Mouse (Mus musculus) urinary bladder, postnatal 36 days (tissue): ENCODE results near the gene Epo.

Experiments used
- DNase-seq, 2 experiments: peaks; one replicate each; pipeline ENCODE4 v3.0.0; 2022; ENCODE audit warnings: low spot score in 2 of 2, mixed read lengths in 1 of 2

Gene Epo

GRCm38 (mm10) chr5:137476964-137477363 lies 56.1 kb downstream of the Epo start, which contains the start of gene Zan:
Zan (minus strand) TSS chr5:137477064.
- DNase-seq = no peak

GRCm38 (mm10) chr5:137474351-137474750 lies 58.7 kb downstream of the Epo start:
- no peak for DNase-seq

- DNase-seq = no peak
Observed at GRCm38 (mm10) chr5:137472252-137472904, 60.7 kb downstream of the Epo start.

DNA sequence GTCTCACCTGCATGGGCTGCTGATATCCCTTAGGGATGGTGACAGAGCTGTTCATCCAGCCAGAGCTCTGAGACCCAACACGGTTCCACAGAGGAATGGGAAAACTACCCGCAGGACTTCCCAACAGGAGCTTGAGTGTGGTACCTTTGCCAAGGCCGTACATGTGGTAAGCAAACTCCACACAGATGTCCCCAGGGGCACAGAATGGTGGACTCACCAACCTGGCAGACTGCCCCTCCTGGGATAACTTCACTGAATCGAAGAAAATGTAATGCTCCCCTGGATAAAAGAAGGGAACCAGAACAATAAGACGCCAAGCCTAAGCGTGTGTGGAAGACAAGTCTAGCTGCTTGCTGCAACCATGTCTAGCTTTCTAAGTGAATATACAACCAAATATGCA lies 66.1 kb downstream of the Epo start:
- DNase-seq = no peak

- DNase-seq = no peak
Observed at GRCm38 (mm10) chr5:137465049-137465448, 68.0 kb downstream of the Epo start.

- DNase-seq = peak; percentile 4 to 12
Observed at GRCm38 (mm10) chr5:137455866-137456591, 77.0 kb downstream of the Epo start.

DNA sequence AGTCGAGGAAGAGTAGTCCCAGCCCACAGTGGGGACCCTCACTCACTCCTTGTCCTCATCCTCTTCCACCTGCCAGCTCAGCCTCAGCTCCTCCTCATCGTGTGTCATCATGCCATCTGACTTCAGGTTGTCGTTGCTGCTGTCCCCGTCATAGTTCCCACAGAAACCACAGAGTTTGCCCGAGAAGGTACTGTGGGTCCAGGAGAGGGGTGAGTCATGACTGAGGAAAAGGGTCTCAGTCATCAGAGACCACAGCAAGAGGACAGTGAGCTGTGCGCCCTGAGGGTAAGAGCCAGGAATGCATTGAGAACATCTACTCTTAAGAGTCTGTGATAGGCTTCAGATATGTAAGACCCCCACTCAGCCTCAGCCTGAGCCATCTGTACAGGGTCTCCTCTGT lies 77.8 kb downstream of the Epo start:
- no peak for DNase-seq

DNA sequence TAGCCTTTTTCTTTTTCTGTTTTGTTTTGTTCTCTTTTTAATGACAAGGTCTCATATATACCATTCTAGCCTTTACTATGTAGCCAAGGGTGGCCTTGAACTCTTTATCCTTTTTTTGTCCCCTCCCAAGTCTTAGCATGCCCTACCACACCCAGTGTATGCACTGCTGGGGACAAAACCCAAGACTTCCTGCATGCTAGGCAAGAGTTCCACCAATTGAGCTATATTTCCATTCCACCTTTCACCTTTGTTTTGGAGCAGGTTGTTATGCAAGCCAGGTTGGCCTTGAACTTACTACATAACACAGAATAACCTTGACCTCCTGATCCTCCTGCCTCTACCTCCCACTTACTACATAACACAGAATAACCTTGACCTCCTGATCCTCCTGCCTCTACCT lies 87.5 kb downstream of the Epo start:
- DNase-seq = no peak

GRCm38 (mm10) chr5:137440216-137440855 lies 92.7 kb downstream of the Epo start:
- no peak for DNase-seq

DNA sequence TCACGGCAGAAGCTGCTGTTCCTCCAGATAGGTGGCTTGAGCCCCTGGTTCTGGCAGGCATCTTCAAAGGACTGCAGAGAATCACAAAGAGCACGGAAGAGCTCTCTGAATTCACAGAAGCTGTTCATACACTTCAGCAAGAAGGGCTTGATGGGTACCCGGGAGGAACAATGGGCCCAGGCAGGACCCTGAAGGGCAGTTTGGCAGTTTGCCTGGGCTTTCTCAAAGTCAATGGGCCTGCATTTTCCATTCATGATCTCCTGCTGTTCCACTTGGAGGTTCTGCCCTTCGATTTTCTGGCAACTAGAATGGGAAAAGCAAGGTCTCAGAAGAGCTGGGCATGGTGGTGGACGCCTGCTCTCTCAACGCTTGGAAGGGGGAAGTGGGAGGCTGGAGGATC lies 99.2 kb downstream of the Epo start:
- DNase-seq = no peak
